Mouse (Mus musculus) mature B cell (primary cell): ENCODE data around the gene Rcn3.
"Not testable (repeated sequence)": the region's sequence is repeated elsewhere in the genome, so short reads cannot be mapped to it uniquely, and the experiment has no call there.

Experiments
- in situ Hi-C: fragments of 300-500 bp; cut with MboI; formaldehyde crosslinking; loops from 2 replicates; pipeline ENCODE4 v1.14.3; 2019

The Rcn3 gene

GRCm38 (mm10) chr7:45124224-45125143 is 32.5 kb upstream of the Rcn3 start, which contains the start of gene Rps11:
TSS of gene Rps11 (minus strand) at chr7:45124439.
- in situ Hi-C loops, result no loop called here

GRCm38 (mm10) chr7:45123186-45123570 is 31.2 kb upstream of the Rcn3 start:
- in situ Hi-C loops, result no loop called here

GRCm38 (mm10) chr7:45122561-45123185 is 30.7 kb upstream of the Rcn3 start:
- in situ Hi-C loops, result no loop called here

GRCm38 (mm10) chr7:45121966-45122365 is 29.9 kb upstream of the Rcn3 start:
- in situ Hi-C loops, result no loop called here

GRCm38 (mm10) chr7:45121404-45121803 is 29.4 kb upstream of the Rcn3 start:
- in situ Hi-C loops, result no loop called here

GRCm38 (mm10) chr7:45119780-45120709 is 28.0 kb upstream of the Rcn3 start:
- in situ Hi-C loops, result no loop called here

- in situ Hi-C loops, result no loop called here
Measured at GRCm38 (mm10) chr7:45118336-45118735, 26.3 kb upstream of the Rcn3 start.

GRCm38 (mm10) chr7:45117566-45117965 is 25.5 kb upstream of the Rcn3 start:
- in situ Hi-C loops, result no loop called here

- in situ Hi-C loops, result no loop called here
Measured at GRCm38 (mm10) chr7:45113476-45113875, 21.5 kb upstream of the Rcn3 start.

- in situ Hi-C loops, result no loop called here
Measured at GRCm38 (mm10) chr7:45112529-45112928, 20.5 kb upstream of the Rcn3 start.

- in situ Hi-C loops, result no loop called here
Measured at GRCm38 (mm10) chr7:45111940-45112339, 19.9 kb upstream of the Rcn3 start.

- in situ Hi-C loops, result not testable (repeated sequence)
Measured at GRCm38 (mm10) chr7:45110089-45110488, 18.1 kb upstream of the Rcn3 start.

GRCm38 (mm10) chr7:45107052-45107645 is 15.1 kb upstream of the Rcn3 start:
- in situ Hi-C loops, result no loop called here

- in situ Hi-C loops, result no loop called here
Measured at GRCm38 (mm10) chr7:45106441-45106840, 14.4 kb upstream of the Rcn3 start.

GRCm38 (mm10) chr7:45105491-45105890 is 13.5 kb upstream of the Rcn3 start:
- in situ Hi-C loops, result no loop called here

GRCm38 (mm10) chr7:45104941-45105340 is 12.9 kb upstream of the Rcn3 start:
- in situ Hi-C loops, result no loop called here

GRCm38 (mm10) chr7:45103652-45104180 is 11.7 kb upstream of the Rcn3 start, which contains the start of gene Fcgrt:
TSS of gene Fcgrt (minus strand) at chr7:45103851.
- in situ Hi-C loops, result no loop called here

- in situ Hi-C loops, result no loop called here
Measured at GRCm38 (mm10) chr7:45102940-45103585, 11.0 kb upstream of the Rcn3 start.

- in situ Hi-C loops, result no loop called here
Measured at GRCm38 (mm10) chr7:45102441-45102840, 10.4 kb upstream of the Rcn3 start.

- in situ Hi-C loops, result no loop called here
Measured at GRCm38 (mm10) chr7:45100046-45100445, 8.0 kb upstream of the Rcn3 start.
